Mouse (Mus musculus) gastrocnemius, adult 8-10 months (tissue): ENCODE results near the gene Slc6a15. TPM values are rescaled to one million over a fixed set of nuclear protein-coding genes. Genes with fewer than 3 reads are reported as not detected.

ENCODE experiments used
- DNase-seq, 2 experiments: peaks; one replicate each; pipeline ENCODE4 v3.0.0; 2022; ENCODE audit warnings: low spot score in 2 of 2
- total RNA-seq, 4 experiments: library from RNA; stranded (reverse); gene quantifications; 2 replicates each; pipeline ENCODE4 v1.2.4; 2022

Slc6a15 gene
- under 1 TPM; 0.15 to 0.35 (median 0.18) TPM for total RNA-seq

DNA sequence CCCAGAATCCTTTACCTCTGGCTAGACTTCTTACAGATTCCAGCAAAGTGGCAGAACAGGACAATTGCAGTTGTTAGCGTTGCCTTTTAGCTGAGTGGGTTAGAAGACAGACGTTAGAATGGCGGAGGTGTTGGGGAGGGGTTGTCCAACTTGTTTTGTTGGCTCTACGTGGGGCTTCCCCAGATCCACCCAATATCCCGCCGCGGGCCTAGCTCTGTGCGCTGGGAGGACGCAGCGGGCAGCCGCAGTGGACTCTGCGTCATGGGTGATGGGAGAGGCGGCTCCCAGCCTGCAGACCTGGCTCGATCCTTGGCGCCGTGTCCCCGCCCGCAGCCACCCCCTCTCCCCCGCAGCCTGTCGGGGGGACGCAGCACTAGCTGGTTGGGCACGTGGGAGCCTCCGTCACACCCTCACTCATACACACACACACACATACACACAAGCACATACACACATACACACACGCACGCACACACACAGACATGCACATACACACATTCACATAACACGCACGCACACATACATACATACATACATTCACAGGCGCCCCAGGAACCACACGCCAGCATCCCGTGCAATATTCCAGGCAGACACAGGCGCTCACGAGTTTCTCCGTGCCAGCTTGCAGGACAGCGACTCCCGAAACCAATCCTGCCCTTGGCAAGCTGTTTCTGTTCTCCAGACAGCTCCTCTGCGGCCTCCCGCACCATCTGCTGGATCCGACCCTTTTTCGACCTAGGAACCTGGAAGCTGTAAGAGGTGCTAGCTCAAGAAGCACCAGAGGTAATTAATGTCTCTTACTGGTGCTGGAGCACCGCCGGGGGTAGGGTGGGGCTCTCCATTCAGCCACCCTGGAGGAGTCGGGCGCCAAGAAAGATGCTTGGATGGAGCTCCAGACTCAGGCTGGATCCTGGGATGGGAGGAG lies at the start of gene Slc6a15:
Gene Slc6a15 (plus strand): TSS at position 413 of the 925 bp plus-strand sequence.
- no peak for DNase-seq

- DNase-seq, result no peak
Observed at GRCm38 (mm10) chr10:103321941-103322340, 45.6 kb upstream of the Slc6a15 start.

- DNase-seq, result no peak
Observed at GRCm38 (mm10) chr10:103323386-103323785, 44.2 kb upstream of the Slc6a15 start.

DNA sequence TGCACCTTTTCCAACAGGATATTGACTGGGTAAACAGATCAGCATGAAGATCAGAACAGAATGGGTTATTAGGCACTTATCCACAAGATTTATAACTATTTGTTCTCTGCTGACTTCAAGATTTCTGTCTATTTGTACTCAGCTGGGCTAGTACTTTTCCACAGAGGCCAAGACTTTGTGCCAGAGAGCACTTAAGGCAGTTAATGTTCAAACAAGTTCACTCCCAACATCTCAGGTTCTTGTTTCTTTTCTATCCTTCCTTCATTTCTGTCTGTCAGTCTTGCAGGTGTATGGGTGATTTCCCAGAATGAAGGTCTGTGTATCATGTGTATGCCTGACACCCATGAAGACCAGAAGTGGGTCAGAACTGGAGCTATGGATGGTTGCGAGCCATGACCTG lies 33.3 kb upstream of the Slc6a15 start:
- no peak for DNase-seq

- DNase-seq, result no peak
Observed at GRCm38 (mm10) chr10:103339928-103340327, 27.7 kb upstream of the Slc6a15 start.

DNA sequence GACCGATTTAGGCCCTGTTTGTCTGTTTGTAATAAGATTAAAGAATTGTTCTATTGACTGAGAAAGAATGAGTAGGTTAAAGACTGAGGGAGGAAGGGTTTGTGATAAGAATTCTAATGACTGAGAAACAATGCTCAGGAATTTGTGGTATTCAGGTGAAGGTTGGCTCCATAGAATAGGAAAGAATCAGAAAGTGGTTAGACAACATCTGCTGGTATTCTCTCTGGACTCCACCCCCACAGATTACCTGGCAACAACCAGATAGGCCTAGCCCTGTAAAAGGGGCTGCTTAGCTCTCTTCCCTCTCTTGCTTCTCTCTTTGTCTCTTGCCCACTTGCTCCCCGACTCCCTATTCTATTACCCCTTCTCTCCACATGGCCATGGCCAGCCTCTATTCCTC lies 20.8 kb upstream of the Slc6a15 start:
- no peak for DNase-seq

DNA sequence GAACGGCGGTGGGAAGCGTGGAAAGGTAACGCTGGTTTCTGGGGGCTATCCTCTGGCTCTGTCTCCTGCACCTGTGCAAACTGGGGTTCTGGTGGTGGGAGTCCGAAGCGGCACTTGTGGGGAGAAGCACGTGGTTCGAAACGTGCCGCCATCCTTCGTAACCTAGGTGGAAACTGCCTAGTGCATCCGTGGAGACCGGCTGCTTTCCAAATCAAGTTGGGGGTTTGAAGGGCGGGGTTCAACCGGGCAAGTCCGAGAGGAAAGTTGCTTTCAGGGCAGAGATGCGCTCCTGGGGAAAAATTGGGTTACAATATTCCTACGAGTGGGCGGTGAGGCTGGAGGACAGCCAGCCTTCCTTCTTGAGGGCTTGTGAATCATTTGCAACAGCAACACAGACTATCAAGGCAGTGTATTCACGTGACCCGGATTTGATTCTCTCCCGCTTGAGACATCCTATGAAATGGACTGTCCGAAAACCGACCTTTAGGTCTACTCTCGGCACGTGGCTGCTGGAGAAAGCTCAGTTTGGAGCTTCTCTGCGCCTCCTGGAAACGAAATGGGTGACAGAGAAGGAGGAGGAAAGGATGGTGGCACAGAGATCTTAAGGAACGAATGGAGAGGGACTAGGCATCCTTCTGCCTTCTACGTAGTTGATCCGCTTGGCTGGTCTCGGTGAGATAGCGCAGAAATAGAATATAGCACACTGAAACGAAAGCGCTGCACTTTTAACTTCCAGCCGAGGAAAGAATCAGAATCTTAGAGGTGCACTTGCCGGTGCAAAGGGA lies 905 bp downstream of the Slc6a15 start:
- DNase-seq, result no peak

DNA sequence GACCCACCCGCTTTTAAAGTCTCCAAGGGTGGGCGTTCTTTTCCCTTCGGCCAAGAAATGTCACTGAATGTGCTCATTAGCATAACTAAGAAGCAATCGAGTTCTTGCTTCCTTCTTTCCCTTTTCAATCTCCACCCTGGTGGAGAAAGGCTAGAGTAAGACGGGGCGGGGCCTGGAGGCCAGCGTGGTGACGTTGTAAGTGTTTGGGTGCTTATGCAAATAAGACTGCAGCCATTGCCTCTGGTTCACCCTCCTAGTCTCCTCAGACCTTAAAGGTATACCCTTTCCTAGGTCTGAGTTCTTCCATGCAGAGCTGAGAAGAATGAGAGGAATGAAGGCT lies 1.5 kb downstream of the Slc6a15 start:
- DNase-seq, result no peak

- no peak for DNase-seq
Observed at GRCm38 (mm10) chr10:103402171-103402570, 34.6 kb downstream of the Slc6a15 start.

GRCm38 (mm10) chr10:103427717-103428116 lies 60.1 kb downstream of the Slc6a15 start:
- DNase-seq, result no peak

GRCm38 (mm10) chr10:103442588-103442987 lies 75.0 kb downstream of the Slc6a15 start:
- DNase-seq, result no peak

DNA sequence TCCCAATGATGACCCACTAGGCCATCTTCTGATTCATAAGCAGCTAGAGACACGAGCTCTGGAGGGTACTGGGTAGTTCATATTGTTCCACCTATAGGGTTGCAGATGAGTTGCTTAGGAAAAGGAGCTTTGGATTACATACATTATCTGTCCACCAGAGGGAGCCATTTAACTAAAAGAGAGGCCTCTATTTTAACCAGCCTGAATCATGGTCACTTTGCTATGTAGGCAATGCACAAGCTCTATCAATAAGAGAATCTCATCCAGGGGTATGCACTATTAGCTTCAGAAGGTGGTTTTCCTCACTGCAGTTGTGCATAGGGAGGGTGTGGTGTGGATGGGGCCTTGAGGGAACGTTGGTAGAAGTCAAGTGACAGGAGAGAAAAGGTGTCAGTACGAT lies 75.5 kb downstream of the Slc6a15 start:
- no peak for DNase-seq

DNA sequence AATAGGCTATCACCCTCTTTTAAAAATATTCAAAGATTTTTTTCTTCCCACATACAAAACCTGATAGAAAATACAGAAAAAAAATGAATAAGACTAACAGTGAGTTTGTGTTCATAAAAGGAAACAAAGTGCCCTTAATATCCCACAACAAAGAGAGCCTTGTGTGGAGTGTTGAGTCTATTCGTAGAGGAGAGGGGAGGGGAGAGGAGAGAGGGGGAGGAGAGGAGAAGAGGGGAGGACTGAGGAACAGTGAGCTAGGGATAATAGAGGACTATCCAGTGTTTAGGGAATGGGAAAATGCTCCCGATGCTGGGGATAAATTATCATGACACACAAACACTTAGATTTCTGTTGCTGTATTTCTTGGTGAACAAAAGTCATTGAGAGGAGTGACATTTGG lies 80.8 kb downstream of the Slc6a15 start:
- no peak for DNase-seq

GRCm38 (mm10) chr10:103457896-103458295 lies 90.3 kb downstream of the Slc6a15 start:
- no peak for DNase-seq

Other genes with a start within 250 kb of the Slc6a15 start
- gene Lrriq1, start 131.5 kb upstream of the Slc6a15 start, total RNA-seq, result not detected